Mouse (Mus musculus) E14TG2a.4 (cell line): ENCODE results near the gene Rad9a.

ENCODE experiments used
- CTCF ChIP-seq: conservative IDR thresholded peaks from 2 replicates; pipeline ENCODE4 v1.5.1; 2014; ENCODE audit warnings: low read length
- POU5F1 ChIP-seq: IDR thresholded peaks from 2 replicates; pipeline ENCODE4 v1.6.1; 2014; ENCODE audit warnings: low read length, borderline replicate concordance

DNA sequence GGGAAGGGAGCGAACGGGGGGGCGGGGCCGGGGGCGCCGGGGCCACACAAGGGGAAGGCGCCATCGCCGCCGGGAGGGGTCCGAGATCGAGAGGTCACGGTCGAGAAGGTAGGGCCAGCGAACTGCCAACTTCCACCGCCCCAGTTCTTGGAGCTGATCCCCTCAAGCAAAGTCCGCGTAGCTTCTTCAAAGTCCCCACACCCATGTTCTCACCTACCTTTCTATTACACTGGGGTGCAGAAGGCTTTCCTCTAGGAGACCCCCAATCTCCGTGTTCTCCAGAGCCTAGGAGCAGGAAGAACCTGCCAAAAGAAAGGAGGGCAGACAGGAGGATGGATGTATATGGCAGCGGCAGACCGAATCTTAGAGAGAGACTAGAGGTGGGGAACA is 14.0 kb upstream of the Rad9a start:
- TF ChIP-seq POU5F1 = no peak
- no peak for TF ChIP-seq CTCF
